Mouse (Mus musculus): ENCODE data around the gene Adprhl1. TPM values are rescaled to one million over a fixed set of nuclear protein-coding genes. Genes with fewer than 3 reads are reported as not detected.

Gene Adprhl1
- polyA plus RNA-seq, 1 experiment from 2014 or later: 0.64 TPM

DNA sequence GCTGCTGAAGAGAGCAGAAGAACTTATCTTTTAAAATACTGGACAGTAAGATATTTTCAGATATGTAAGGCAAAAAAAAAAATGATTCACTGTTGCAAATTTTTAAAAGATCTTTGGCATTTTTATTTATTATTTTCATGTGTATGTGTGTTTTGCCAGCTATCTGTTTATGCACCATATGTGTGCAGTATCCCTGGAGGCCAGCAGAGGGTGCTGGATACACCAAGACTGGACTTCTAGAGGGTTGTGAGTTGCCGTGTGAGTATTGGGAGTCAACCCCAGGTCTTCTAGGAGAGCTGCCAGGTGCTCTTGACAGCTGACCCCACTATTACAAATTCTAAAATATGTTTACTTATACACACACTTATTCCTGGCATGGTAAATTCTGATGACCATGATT is 29.2 kb upstream of the Adprhl1 start:
- H3K4me3 ChIP-seq (ENCODE audit: low read depth, low read length): no peak overlapping the region
- no peaks in the 10 kb centered on the region for H3K36me3 ChIP-seq (ENCODE audit: control insufficient read depth, insufficient read depth, low read length)
- ATAC-seq (ENCODE audit: low read depth): no peak
- no peaks in the 10 kb centered on the region for H3K9me3 ChIP-seq (ENCODE audit: control insufficient read depth, low read length)
- WGBS: 95% methylated on average over 1 of the region's 1 CpGs
- H3K4me2 ChIP-seq (ENCODE audit: low read depth, low read length): no peak overlapping the region
- H3K9ac ChIP-seq (replicated peaks; ENCODE audit: low read depth, low read length): no peak overlapping the region
- no peak overlapping the region for H3K27ac ChIP-seq (ENCODE audit: low read depth, low read length)
- H3K27me3 ChIP-seq (ENCODE audit: control insufficient read depth, insufficient read depth, low read length): no peaks in the 10 kb centered on the region
- peaks cover 7% of the 10 kb centered on the region for H3K4me1 ChIP-seq (ENCODE audit: control insufficient read depth, insufficient read depth, low read length)

DNA sequence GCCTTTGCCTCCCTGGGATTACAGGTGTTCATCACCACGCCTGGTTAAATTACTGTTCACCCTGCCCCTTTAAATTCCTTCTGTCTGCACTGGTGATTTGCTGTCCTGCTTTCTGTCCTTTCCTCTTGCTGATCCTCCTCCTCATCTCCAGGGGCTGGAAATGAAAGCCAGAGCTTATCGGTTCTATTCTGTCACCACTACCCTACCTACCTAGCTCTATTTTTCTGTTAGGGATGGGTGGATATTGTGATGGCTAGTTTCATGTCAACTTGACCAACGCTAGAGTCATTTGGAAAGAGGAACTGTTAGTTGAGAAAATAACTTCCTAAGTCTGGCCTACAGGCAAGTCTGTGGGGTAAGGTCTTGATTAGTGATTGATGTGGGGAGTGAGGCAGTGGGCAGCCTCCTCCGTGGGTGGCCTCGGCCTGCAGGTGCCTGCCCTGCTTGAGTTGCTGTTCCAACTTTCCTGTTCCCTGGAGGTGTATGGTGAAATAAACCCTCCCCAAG is 23.0 kb upstream of the Adprhl1 start:
- Histone ChIP-seq H3K4me2 (ENCODE audit: low read depth, low read length) (no peak overlapping the region), H3K9ac (replicated peaks; ENCODE audit: low read depth, low read length) (no peak overlapping the region), H3K27ac (ENCODE audit: low read depth, low read length) (no peak overlapping the region), H3K36me3 (ENCODE audit: control insufficient read depth, insufficient read depth, low read length) (peaks cover 4% of the 10 kb centered on the region; the same call in 1 of the 2 replicates), H3K9me3 (ENCODE audit: control insufficient read depth, low read length) (no peaks in the 10 kb centered on the region), H3K4me1 (ENCODE audit: control insufficient read depth, insufficient read depth, low read length) (no peaks in the 10 kb centered on the region), H3K27me3 (ENCODE audit: control insufficient read depth, insufficient read depth, low read length) (no peaks in the 10 kb centered on the region), H3K4me3 (ENCODE audit: low read depth, low read length) (no peak overlapping the region)
- no peak for ATAC-seq (ENCODE audit: low read depth)
- 74% methylated on average over 5 of the region's 5 CpGs for WGBS

DNA sequence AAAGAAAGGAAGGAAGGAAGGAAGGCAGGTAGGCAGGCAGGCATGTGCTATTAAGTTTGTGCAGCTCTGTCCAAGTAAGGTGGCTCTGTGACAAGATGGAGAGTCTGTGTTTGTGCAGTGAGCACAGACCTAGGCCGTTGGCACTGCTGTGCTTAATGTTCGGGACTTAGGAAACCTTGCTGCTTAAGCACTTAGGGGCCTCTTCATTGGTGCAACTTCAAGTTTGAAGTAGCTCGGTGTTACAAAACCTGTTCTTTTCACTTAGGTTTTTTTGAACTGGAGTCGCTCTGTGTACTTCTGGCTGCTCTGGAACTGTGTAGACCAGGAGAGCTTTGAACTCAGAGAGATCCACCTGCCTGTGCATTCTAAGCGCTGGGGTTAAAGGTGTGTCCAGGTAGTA is 18.9 kb upstream of the Adprhl1 start:
- H3K27ac ChIP-seq (ENCODE audit: low read depth, low read length): no peak overlapping the region
- H3K4me2 ChIP-seq (ENCODE audit: low read depth, low read length): no peak overlapping the region
- no peaks in the 10 kb centered on the region for H3K4me1 ChIP-seq (ENCODE audit: control insufficient read depth, insufficient read depth, low read length)
- peaks cover 26% of the 10 kb centered on the region for H3K36me3 ChIP-seq (ENCODE audit: control insufficient read depth, insufficient read depth, low read length)
- H3K9ac ChIP-seq (replicated peaks; ENCODE audit: low read depth, low read length): no peak overlapping the region
- ATAC-seq (ENCODE audit: low read depth): no peak
- no peaks in the 10 kb centered on the region for H3K27me3 ChIP-seq (ENCODE audit: control insufficient read depth, insufficient read depth, low read length)
- H3K9me3 ChIP-seq (ENCODE audit: control insufficient read depth, low read length): no peaks in the 10 kb centered on the region
- H3K4me3 ChIP-seq (ENCODE audit: low read depth, low read length): no peak overlapping the region
- 92% methylated on average over 5 of the region's 5 CpGs for WGBS

DNA sequence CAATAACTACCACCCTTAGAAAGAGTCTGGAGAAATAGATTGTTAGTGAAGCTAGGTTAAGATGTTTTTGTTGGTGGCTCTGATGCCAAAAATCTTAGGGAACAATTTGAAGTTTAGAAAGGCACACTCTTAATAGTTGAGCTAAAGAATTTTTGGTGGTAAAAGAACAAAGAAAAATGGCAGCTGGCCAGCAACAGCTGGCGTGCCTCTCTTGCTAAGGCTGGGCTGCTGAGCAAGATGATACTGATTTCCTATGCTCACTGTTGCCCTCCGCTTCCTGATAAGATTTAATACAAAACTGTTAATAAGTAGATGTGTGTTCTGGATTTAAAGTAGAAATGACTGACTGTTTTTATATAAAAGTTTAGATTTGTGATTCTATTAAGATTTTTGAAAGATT is 13.6 kb upstream of the Adprhl1 start:
- Histone ChIP-seq H3K27me3 (ENCODE audit: control insufficient read depth, insufficient read depth, low read length) (no peaks in the 10 kb centered on the region), H3K4me1 (ENCODE audit: control insufficient read depth, insufficient read depth, low read length) (no peaks in the 10 kb centered on the region), H3K36me3 (ENCODE audit: control insufficient read depth, insufficient read depth, low read length) (peaks cover 39% of the 10 kb centered on the region), H3K4me2 (ENCODE audit: low read depth, low read length) (no peak overlapping the region), H3K9ac (replicated peaks; ENCODE audit: low read depth, low read length) (no peak overlapping the region), H3K9me3 (ENCODE audit: control insufficient read depth, low read length) (no peaks in the 10 kb centered on the region), H3K4me3 (ENCODE audit: low read depth, low read length) (no peak overlapping the region), H3K27ac (ENCODE audit: low read depth, low read length) (no peak overlapping the region)
- WGBS: 83% methylated on average over 2 of the region's 2 CpGs
- ATAC-seq (ENCODE audit: low read depth): no peak

DNA sequence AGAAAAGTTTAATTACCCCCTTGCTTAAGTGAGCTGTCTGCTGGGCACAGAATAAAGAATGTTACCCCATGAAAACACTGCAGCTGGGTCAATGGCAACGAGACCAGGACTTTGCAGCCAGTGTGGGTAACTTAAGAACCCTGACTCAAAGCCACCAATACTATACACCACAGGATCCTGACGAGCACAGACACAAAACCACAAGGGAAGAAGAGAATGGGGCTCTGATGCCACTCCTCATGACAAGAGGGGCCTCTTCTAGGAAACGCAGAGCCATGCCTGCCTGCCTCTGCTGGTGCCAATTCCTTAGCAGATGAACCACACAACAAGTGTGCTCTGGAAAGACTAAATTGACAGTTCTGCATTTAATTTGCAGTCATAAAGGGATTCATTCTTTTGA is 9.4 kb upstream of the Adprhl1 start:
- no peak overlapping the region for H3K4me2 ChIP-seq (ENCODE audit: low read depth, low read length)
- no peak overlapping the region for H3K4me3 ChIP-seq (ENCODE audit: low read depth, low read length)
- ATAC-seq (ENCODE audit: low read depth): no peak

DNA sequence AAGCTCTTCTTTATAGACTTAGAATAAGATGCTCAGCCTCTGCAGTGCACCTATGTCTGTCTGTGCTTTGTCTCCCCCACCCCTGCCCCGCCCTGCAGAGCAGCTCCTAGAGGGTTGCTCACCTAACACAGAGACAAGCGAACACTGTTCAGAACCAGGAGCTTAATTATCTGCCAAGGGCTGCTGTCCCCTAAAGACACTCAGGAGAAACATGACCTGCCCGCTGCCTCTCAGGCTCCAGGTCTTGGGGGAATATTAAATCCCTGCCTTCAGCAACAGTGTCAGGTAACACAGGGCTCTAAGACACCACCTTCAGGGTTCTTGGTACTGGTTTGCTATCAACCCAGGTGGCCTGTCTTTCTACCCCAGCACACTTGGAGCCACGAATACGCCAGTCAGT is 549 bp downstream of the Adprhl1 start:
- H3K9me3 ChIP-seq (ENCODE audit: control insufficient read depth, low read length): no peaks in the 10 kb centered on the region
- WGBS: 81% methylated on average over 5 of the region's 5 CpGs
- no peak overlapping the region for H3K27ac ChIP-seq (ENCODE audit: low read depth, low read length)
- H3K36me3 ChIP-seq (ENCODE audit: control insufficient read depth, insufficient read depth, low read length): peaks cover 21% of the 10 kb centered on the region
- no peak overlapping the region for H3K4me3 ChIP-seq (ENCODE audit: low read depth, low read length)
- H3K4me1 ChIP-seq (ENCODE audit: control insufficient read depth, insufficient read depth, low read length): no peaks in the 10 kb centered on the region
- no peaks in the 10 kb centered on the region for H3K27me3 ChIP-seq (ENCODE audit: control insufficient read depth, insufficient read depth, low read length)
- no peak for ATAC-seq (ENCODE audit: low read depth)
- H3K4me2 ChIP-seq (ENCODE audit: low read depth, low read length): no peak overlapping the region
- H3K9ac ChIP-seq (replicated peaks; ENCODE audit: low read depth, low read length): no peak overlapping the region

More for the DNA sequence above, 9.4 kb upstream of the Adprhl1 start:
- no peaks in the 10 kb centered on the region for H3K9me3 ChIP-seq (ENCODE audit: control insufficient read depth, low read length)
- no peak overlapping the region for H3K27ac ChIP-seq (ENCODE audit: low read depth, low read length)
- no peak overlapping the region for H3K9ac ChIP-seq (replicated peaks; ENCODE audit: low read depth, low read length)
- H3K27me3 ChIP-seq (ENCODE audit: control insufficient read depth, insufficient read depth, low read length): no peaks in the 10 kb centered on the region
- 80% methylated on average over 3 of the region's 3 CpGs for WGBS
- H3K36me3 ChIP-seq (ENCODE audit: control insufficient read depth, insufficient read depth, low read length): peaks cover 25% of the 10 kb centered on the region
- H3K4me1 ChIP-seq (ENCODE audit: control insufficient read depth, insufficient read depth, low read length): no peaks in the 10 kb centered on the region

DNA sequence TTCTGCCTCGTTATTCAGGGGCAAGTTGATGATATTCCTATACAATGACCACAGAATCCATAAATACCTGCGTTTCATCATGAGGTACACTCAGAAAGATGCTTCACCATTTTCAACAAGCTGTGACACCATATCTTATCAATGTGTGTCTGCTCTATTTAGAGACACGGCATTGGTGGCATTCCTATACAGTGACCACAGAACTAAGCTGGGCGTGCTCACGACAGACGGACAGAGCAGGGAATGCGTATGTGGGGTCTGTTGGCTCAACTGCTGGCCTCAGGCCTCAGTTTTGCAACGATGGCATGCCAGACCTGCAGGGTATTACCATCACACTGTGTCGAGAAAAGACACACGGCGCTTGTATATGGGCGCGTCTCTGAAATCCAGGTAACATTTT is 1.1 kb downstream of the Adprhl1 start:
- H3K4me3 ChIP-seq (ENCODE audit: low read depth, low read length): no peak overlapping the region
- H3K4me2 ChIP-seq (ENCODE audit: low read depth, low read length): no peak overlapping the region
- H3K27ac ChIP-seq (ENCODE audit: low read depth, low read length): no peak overlapping the region
- H3K9ac ChIP-seq (replicated peaks; ENCODE audit: low read depth, low read length): no peak overlapping the region
- no peaks in the 10 kb centered on the region for H3K27me3 ChIP-seq (ENCODE audit: control insufficient read depth, insufficient read depth, low read length)
- WGBS: 94% methylated on average over 13 of the region's 13 CpGs
- no peaks in the 10 kb centered on the region for H3K4me1 ChIP-seq (ENCODE audit: control insufficient read depth, insufficient read depth, low read length)
- no peaks in the 10 kb centered on the region for H3K9me3 ChIP-seq (ENCODE audit: control insufficient read depth, low read length)
- ATAC-seq (ENCODE audit: low read depth): no peak
- peaks cover 19% of the 10 kb centered on the region for H3K36me3 ChIP-seq (ENCODE audit: control insufficient read depth, insufficient read depth, low read length)

DNA sequence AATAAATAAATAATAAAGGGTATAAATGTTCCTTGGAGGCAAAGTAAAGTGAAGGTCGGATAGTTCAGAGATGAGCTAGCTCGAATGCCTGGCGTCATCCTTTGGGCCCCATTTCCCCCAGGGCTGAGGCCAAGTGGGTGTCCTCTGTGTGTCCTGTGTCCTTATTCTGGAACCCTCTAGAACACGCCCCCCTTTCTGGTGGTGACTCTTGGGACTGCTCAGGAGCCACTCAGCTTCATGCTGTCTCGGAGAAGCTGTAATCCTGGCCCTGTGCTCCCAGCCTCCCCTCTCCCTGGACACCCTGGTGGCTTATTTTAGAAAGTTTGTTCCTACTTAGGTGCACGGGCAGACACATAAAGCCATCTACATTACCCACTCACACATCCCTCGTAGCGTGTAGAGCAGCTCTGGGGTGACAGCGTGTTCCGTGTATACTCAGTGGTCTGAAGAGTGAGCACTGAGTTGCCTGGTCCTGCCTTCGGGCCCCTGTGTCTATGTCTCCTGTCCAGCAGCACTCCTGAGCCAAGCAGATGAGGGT is 9.6 kb downstream of the Adprhl1 start:
- Histone ChIP-seq H3K9me3 (ENCODE audit: control insufficient read depth, low read length) (no peaks in the 10 kb centered on the region), H3K4me2 (ENCODE audit: low read depth, low read length) (no peak overlapping the region), H3K27me3 (ENCODE audit: control insufficient read depth, insufficient read depth, low read length) (no peaks in the 10 kb centered on the region), H3K27ac (ENCODE audit: low read depth, low read length) (no peak overlapping the region), H3K4me3 (ENCODE audit: low read depth, low read length) (no peak overlapping the region), H3K36me3 (ENCODE audit: control insufficient read depth, insufficient read depth, low read length) (no peaks in the 10 kb centered on the region), H3K9ac (replicated peaks; ENCODE audit: low read depth, low read length) (no peak overlapping the region), H3K4me1 (ENCODE audit: control insufficient read depth, insufficient read depth, low read length) (no peaks in the 10 kb centered on the region)
- ATAC-seq (ENCODE audit: low read depth): no peak
- WGBS: 90% methylated on average over 11 of the region's 11 CpGs

DNA sequence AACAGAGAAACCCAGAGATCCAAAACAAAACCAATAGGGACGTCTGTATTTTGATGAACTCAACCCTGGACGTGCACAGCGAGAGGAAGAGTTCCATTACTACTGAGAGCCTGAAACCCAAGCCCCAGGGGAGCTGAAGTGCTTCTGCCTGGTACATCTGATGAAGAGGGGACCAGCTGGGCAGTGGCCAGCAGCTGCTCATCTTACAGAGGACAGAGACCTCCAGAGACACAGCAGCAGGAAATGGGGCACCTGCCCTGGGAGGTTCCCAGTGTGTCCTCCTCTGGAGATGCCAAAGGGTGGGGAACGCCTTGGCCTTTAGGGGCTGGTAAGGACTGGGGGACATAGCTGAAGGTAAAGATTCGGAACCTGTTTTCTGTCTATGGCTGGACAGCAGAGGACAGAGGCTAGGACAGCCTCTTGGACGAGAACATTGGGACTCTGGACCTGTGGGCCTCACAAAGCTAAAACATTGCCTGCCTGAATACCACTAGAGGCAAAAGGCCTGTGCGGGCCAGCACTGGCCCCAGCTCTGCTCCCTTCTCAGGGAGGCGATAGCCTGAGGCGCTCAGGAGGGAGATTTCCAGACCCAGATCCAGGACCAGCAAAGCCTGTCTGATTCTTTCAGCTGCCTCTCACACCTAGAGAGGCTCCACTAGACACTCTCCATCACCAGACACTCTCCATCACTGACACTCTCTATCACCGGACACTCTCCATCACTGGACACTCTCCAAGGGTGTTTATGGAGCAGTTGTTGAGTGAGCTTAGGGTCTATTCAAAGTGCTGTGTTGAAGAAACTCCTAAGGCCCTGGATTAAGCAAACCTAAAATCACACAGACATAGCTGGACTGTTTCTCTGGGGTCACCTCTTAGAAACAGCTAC is 10.7 kb downstream of the Adprhl1 start:
- Histone ChIP-seq H3K4me2 (ENCODE audit: low read depth, low read length) (no peak overlapping the region), H3K4me3 (ENCODE audit: low read depth, low read length) (no peak overlapping the region), H3K27ac (ENCODE audit: low read depth, low read length) (no peak overlapping the region), H3K27me3 (ENCODE audit: control insufficient read depth, insufficient read depth, low read length) (no peaks in the 10 kb centered on the region), H3K36me3 (ENCODE audit: control insufficient read depth, insufficient read depth, low read length) (no peaks in the 10 kb centered on the region), H3K9ac (replicated peaks; ENCODE audit: low read depth, low read length) (no peak overlapping the region), H3K9me3 (ENCODE audit: control insufficient read depth, low read length) (no peaks in the 10 kb centered on the region), H3K4me1 (ENCODE audit: control insufficient read depth, insufficient read depth, low read length) (no peaks in the 10 kb centered on the region)
- 78% methylated on average over 10 of the region's 10 CpGs for WGBS
- ATAC-seq (ENCODE audit: low read depth): no peak
